Mouse (Mus musculus): ENCODE measurements around the gene Zfp988. TPM values are rescaled to one million over a fixed set of nuclear protein-coding genes. Genes with fewer than 3 reads are reported as not detected.

Gene Zfp988
- polyA plus RNA-seq, 1 experiment from 2014 or later, result 0.09 TPM

Other genes starting within 250 kb of the Zfp988 start
- gene Zfp991, start 173.6 kb upstream of the Zfp988 start, polyA plus RNA-seq (2016; fragmentation: Nextera tagmentation; extraction: Ambion mirVana), result 6.5 and 7.7 TPM in 2 replicates
- gene Zfp978, start 55.6 kb downstream of the Zfp988 start, polyA plus RNA-seq (2016; fragmentation: Nextera tagmentation; extraction: Ambion mirVana), result not detected in 2 replicates
- 6.5 and 8.1 TPM in 2 replicates for gene Zfp982, start 186.7 kb downstream of the Zfp988 start, polyA plus RNA-seq (2016; fragmentation: Nextera tagmentation; extraction: Ambion mirVana)
- gene Gm16503, start 234.5 kb downstream of the Zfp988 start, polyA plus RNA-seq (2016; fragmentation: Nextera tagmentation; extraction: Ambion mirVana), result 0.46 and 0.47 TPM in 2 replicates
- gene Zfp985, start 247.6 kb downstream of the Zfp988 start, polyA plus RNA-seq (2016; fragmentation: Nextera tagmentation; extraction: Ambion mirVana), result 0.06 and 0.23 TPM in 2 replicates

Data from midbrain, embryonic 10.5 days (tissue).